Mouse (Mus musculus) forebrain, embryonic 13.5 days (tissue): ENCODE measurements around the gene Ift43. TPM values are rescaled to one million over a fixed set of nuclear protein-coding genes. Genes with fewer than 3 reads are reported as not detected.

Experiments
- ATAC-seq: fragments of 200-750 bp; cut with Nextera tagmentation; 2 replicates; pipeline ENCODE4 v1.8.0; 2017
- H3K27ac ChIP-seq: fragments of 300-500 bp; sonication (generic); 2 replicates; pipeline ENCODE4 v1.5.1; 2015; ENCODE audit warnings: inconsistent platforms, mild to moderate bottlenecking, moderate library complexity
- H3K27me3 ChIP-seq: fragments of 300-500 bp; sonication (generic); 2 replicates; pipeline ENCODE4 v1.6.1; 2015; ENCODE audit warnings: mild to moderate bottlenecking, inconsistent platforms
- H3K36me3 ChIP-seq: fragments of 300-500 bp; sonication (generic); 2 replicates; pipeline ENCODE4 v1.6.1; 2015; ENCODE audit warnings: mild to moderate bottlenecking, inconsistent platforms; ENCODE audit not compliant: poor library complexity, severe bottlenecking
- H3K4me1 ChIP-seq: fragments of 300-500 bp; sonication (generic); 2 replicates; pipeline ENCODE4 v1.6.1; 2015; ENCODE audit warnings: inconsistent platforms
- H3K4me2 ChIP-seq: fragments of 300-500 bp; sonication (generic); 2 replicates; pipeline ENCODE4 v1.6.1; 2015; ENCODE audit warnings: inconsistent platforms, mild to moderate bottlenecking, moderate library complexity
- H3K4me3 ChIP-seq: fragments of 300-500 bp; sonication (generic); 2 replicates; pipeline ENCODE4 v1.5.1; 2015; ENCODE audit warnings: mild to moderate bottlenecking, inconsistent platforms
- H3K9ac ChIP-seq: fragments of 300-500 bp; sonication (generic); 2 replicates; pipeline ENCODE4 v1.6.1; 2015; ENCODE audit warnings: mild to moderate bottlenecking, inconsistent platforms
- H3K9me3 ChIP-seq: fragments of 300-500 bp; sonication (generic); replicated peaks from 2 replicates; pipeline ENCODE4 v1.6.1; 2016; ENCODE audit warnings: inconsistent platforms
- WGBS: fragments of 180-500 bp; shearing (Covaris S2); methylation state at CpG from one replicate; pipeline ENCODE4 v1.1.7; 2015; 5-methylcytosine and 5-hydroxymethylcytosine counted together
- polyA plus RNA-seq: library from polyadenylated mRNA; unstranded; fragments of >200 nt; fragmentation: Nextera tagmentation; extraction: Ambion mirVana; gene quantifications from 2 replicates; pipeline ENCODE4 v1.2.1, GENCODE M21; 2015

Gene Ift43
- polyA plus RNA-seq, 1 experiment from 2014 or later, result 104 TPM

- Histone ChIP-seq H3K4me3 (no peak overlapping the region), H3K4me1 (peaks cover 46% of the 10 kb centered on the region), H3K9ac (no peak overlapping the region), H3K4me2 (no peak overlapping the region), H3K27me3 (no peaks in the 10 kb centered on the region), H3K27ac (peak overlapping the region; percentile 77), H3K9me3 (no peaks in the 10 kb centered on the region), H3K36me3 (no peaks in the 10 kb centered on the region)
- WGBS, result 17% methylated on average over 8 of the region's 8 CpGs
- peak; percentile 77 for ATAC-seq
Measured at GRCm38 (mm10) chr12:86181320-86181751, 99.0 kb downstream of the Ift43 start.

- Histone ChIP-seq H3K9ac (no peak overlapping the region), H3K36me3 (no peaks in the 10 kb centered on the region), H3K27me3 (0 out of 2 replicates have a peak, but pooled peaks cover 3% of the 10 kb centered on the region), H3K4me3 (no peak overlapping the region), H3K9me3 (no peaks in the 10 kb centered on the region), H3K27ac (peak overlapping the region; percentile 77), H3K4me1 (peaks cover 42% of the 10 kb centered on the region), H3K4me2 (no peak overlapping the region)
- WGBS, result 40% methylated on average over 2 of the region's 2 CpGs
- peak; percentile 23 for ATAC-seq
Measured at GRCm38 (mm10) chr12:86181879-86182278, 99.5 kb downstream of the Ift43 start.

- H3K27me3 ChIP-seq, result 0 out of 2 replicates have a peak, but pooled peaks cover 3% of the 10 kb centered on the region
- H3K9me3 ChIP-seq, result no peaks in the 10 kb centered on the region
- H3K36me3 ChIP-seq, result no peaks in the 10 kb centered on the region
- H3K9ac ChIP-seq, result no peak overlapping the region
- WGBS, result 91% methylated on average over 1 of the region's 1 CpGs
- H3K4me1 ChIP-seq, result peaks cover 37% of the 10 kb centered on the region
- H3K27ac ChIP-seq, result 0 out of 2 replicates have a peak overlapping the region, but pooled peaks have one; percentile 77
- H3K4me2 ChIP-seq, result no peak overlapping the region
- ATAC-seq, result no peak; the same call in 1 of the 2 replicates
- H3K4me3 ChIP-seq, result no peak overlapping the region
Measured at GRCm38 (mm10) chr12:86182414-86182813, 100.1 kb downstream of the Ift43 start.

- no peak overlapping the region for H3K27ac ChIP-seq
- ATAC-seq, result peak; percentile 44; the same call in 1 of the 2 replicates
- 0 out of 2 replicates have a peak, but pooled peaks cover 3% of the 10 kb centered on the region for H3K27me3 ChIP-seq
- no peak overlapping the region for H3K4me3 ChIP-seq
- no peaks in the 10 kb centered on the region for H3K9me3 ChIP-seq
- H3K4me2 ChIP-seq, result no peak overlapping the region
- H3K36me3 ChIP-seq, result no peaks in the 10 kb centered on the region
- 52% methylated on average over 5 of the region's 5 CpGs for WGBS
- no peak overlapping the region for H3K9ac ChIP-seq
- H3K4me1 ChIP-seq, result peaks cover 16% of the 10 kb centered on the region
Measured at GRCm38 (mm10) chr12:86188161-86188560, 105.8 kb downstream of the Ift43 start.

GRCm38 (mm10) chr12:86189601-86190323 lies 107.4 kb downstream of the Ift43 start:
- Histone ChIP-seq H3K27me3 (0 out of 2 replicates have a peak, but pooled peaks cover 3% of the 10 kb centered on the region), H3K36me3 (no peaks in the 10 kb centered on the region), H3K27ac (no peak overlapping the region), H3K9me3 (no peaks in the 10 kb centered on the region), H3K4me3 (no peak overlapping the region), H3K4me2 (no peak overlapping the region), H3K9ac (no peak overlapping the region), H3K4me1 (peaks cover 16% of the 10 kb centered on the region)
- ATAC-seq, result no peak
- 31% methylated on average over 19 of the region's 19 CpGs for WGBS

- H3K9me3 ChIP-seq, result no peaks in the 10 kb centered on the region
Measured at GRCm38 (mm10) chr12:86192036-86192449, 109.7 kb downstream of the Ift43 start.

GRCm38 (mm10) chr12:86196944-86197343 lies 114.6 kb downstream of the Ift43 start:
- no peaks in the 10 kb centered on the region for H3K36me3 ChIP-seq
- H3K4me3 ChIP-seq, result no peak overlapping the region
- no peaks in the 10 kb centered on the region for H3K27me3 ChIP-seq
- no peak overlapping the region for H3K9ac ChIP-seq
- no peaks in the 10 kb centered on the region for H3K9me3 ChIP-seq
- WGBS, result 96% methylated on average over 7 of the region's 7 CpGs
- no peak overlapping the region for H3K27ac ChIP-seq
- no peak overlapping the region for H3K4me2 ChIP-seq
- peaks cover 8% of the 10 kb centered on the region for H3K4me1 ChIP-seq
- ATAC-seq, result no peak

More at GRCm38 (mm10) chr12:86192036-86192449, 109.7 kb downstream of the Ift43 start:
- peak; percentile 75 for ATAC-seq
- H3K27ac ChIP-seq, result no peak overlapping the region
- no peaks in the 10 kb centered on the region for H3K27me3 ChIP-seq
- H3K4me1 ChIP-seq, result peaks cover 16% of the 10 kb centered on the region
- no peak overlapping the region for H3K4me3 ChIP-seq
- WGBS, result 32% methylated on average over 15 of the region's 15 CpGs
- no peaks in the 10 kb centered on the region for H3K36me3 ChIP-seq
- H3K9ac ChIP-seq, result no peak overlapping the region
- peak overlapping the region; percentile 36 for H3K4me2 ChIP-seq

GRCm38 (mm10) chr12:86203443-86204057 lies 121.2 kb downstream of the Ift43 start:
- Histone ChIP-seq H3K27ac (no peak overlapping the region), H3K9me3 (no peaks in the 10 kb centered on the region), H3K36me3 (no peaks in the 10 kb centered on the region), H3K4me2 (no peak overlapping the region), H3K27me3 (no peaks in the 10 kb centered on the region), H3K4me3 (no peak overlapping the region), H3K9ac (no peak overlapping the region), H3K4me1 (no peaks in the 10 kb centered on the region)
- 83% methylated on average over 8 of the region's 8 CpGs for WGBS
- no peak for ATAC-seq

GRCm38 (mm10) chr12:86211099-86211520 lies 128.8 kb downstream of the Ift43 start:
- 1% methylated on average over 19 of the region's 19 CpGs for WGBS
- Histone ChIP-seq H3K27ac (no peak overlapping the region), H3K36me3 (no peaks in the 10 kb centered on the region), H3K4me1 (peaks cover 32% of the 10 kb centered on the region), H3K9ac (peak overlapping the region; percentile 26; the same call in 1 of the 2 replicates), H3K9me3 (no peaks in the 10 kb centered on the region), H3K27me3 (peaks cover 65% of the 10 kb centered on the region), H3K4me3 (peak overlapping the region; percentile 17), H3K4me2 (peak overlapping the region; percentile 52)
- no peak for ATAC-seq

Other genes with a start within 250 kb of the Ift43 start
- gene Tgfb3, start 3.5 kb upstream of the Ift43 start, polyA plus RNA-seq, result 5.7 and 5.9 TPM in 2 replicates
- 22.6 and 24.1 TPM in 2 replicates for gene Gpatch2l, start 159.3 kb downstream of the Ift43 start, polyA plus RNA-seq